Mouse (Mus musculus): ENCODE data around the gene Dtx2.

DNA sequence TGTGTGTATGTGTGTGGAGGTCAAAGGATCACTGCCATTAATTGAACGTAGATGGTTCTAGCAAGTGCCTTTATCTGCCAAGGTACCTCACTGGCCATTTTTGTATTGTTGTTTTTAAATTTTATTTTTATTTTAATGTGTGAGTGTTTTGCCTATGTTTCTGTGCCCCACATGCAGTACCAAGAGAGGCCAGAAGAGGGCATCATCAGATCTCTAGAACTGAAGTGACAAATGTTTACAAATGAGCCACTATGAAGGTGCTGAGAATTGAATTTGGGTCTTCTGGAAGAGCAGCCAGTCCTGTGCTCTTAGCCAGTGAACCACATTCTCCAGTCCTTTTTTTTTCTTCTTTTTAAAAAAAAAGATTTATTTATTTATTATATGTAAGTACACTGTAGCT is 25.8 kb upstream of the Dtx2 start:
- TF ChIP-seq CTCF (IDR thresholded peaks at IDR 0.05; ENCODE audit: borderline replicate concordance, control insufficient read depth, extremely low read depth, insufficient read depth, low read length, poor library complexity) = no peak
- no peak for TF ChIP-seq POLR2A (IDR thresholded peaks at IDR 0.05; ENCODE audit: control insufficient read depth, extremely low read depth, insufficient read depth, low read length, poor library complexity)
